Mouse (Mus musculus) cerebellum, adult 2 months (tissue): ENCODE data around the gene March9.

Source experiments
- CTCF ChIP-seq: fragments of 200-500 bp; IDR thresholded peaks from 2 replicates; pipeline ENCODE4 v1.5.1; 2011; ENCODE audit warnings: low read depth, mild to moderate bottlenecking, control low read depth, low read length, moderate library complexity, borderline replicate concordance; ENCODE audit not compliant: insufficient read depth
- POLR2A ChIP-seq: fragments of 200-500 bp; IDR thresholded peaks from 2 replicates; pipeline ENCODE4 v1.6.1; 2011; ENCODE audit warnings: low read length, control low read depth, borderline replicate concordance; ENCODE audit not compliant: insufficient read depth

DNA sequence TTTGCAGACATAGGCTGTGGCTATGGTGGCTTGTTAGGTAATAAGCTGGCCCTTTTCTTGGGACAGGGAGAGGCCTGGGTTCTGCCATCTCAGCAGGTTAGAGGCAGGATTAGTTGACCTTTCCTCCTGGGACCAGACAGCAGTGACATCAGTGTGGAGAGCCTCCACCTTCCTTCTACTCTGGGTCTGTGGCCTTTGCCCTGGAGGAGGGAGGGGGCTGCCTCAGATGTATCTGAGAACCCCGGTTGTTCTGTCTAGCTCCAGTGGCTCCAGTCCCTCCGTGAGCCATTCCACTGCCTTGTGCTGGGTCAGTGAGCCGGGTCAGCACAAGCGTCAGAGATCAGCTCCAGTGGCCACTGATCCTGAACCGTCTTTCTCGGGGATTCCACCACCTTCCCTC is 16.8 kb downstream of the March9 start:
- TF ChIP-seq POLR2A (no peak), CTCF (no peak)
